ENCODE assay signal across 14 mouse cellular contexts in the genomic region with DNA sequence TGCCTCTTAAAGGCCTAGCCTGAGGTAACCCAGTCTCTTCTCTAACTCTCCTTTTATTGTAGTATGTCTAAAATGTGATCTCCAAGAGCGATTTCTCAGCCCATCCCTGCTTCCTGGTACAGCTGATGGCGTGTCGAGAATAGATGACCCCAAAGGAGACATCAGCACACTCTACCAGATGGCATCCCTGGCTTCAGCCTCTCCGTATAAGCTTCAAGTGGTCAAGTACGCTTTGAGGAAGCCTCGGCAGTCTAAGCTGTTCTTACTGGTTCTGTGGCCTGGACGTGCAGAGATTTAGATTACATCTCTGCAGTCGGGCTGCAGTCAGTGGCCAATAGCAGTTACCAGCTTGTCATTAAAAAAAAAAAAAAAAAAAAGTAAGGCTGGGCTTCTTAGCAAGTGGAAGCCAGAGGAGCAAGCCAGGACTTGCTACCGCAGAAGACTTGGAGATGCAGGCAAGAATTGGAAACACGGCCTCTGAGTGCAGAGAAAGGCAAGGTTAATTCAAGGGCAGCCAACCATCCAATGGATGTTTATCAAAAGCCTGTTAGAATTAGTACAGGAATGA. TPM values are rescaled to one million over a fixed set of nuclear protein-coding genes. Genes with fewer than 3 reads are reported as not detected.
A peak's percentile ranks its signal among the peaks of the same experiment; 100 is the strongest.
DNase-seq lines count a peak whose midpoint lies in the region; ATAC-seq and TF ChIP-seq lines count a peak whose summit lies in the region.
"Had no signal": no experiment of that assay in that cellular context is flagged by ENCODE, and none has a peak within 500 bp of the region (broad histone marks: within the 10 kb centered on the region; RNA-seq: fewer than 3 reads in every experiment).

No protein-coding gene starts in this region.

- 81% methylated on average over 10 of the region's 10 CpGs for WGBS in heart, embryonic 11.5 days (ENCODE audit: insufficient replicate concordance)
- 75% methylated on average over 10 of the region's 10 CpGs for WGBS in spleen, adult 2 months
- WGBS in liver, embryonic 14.5 days (ENCODE audit: insufficient replicate concordance) = 56% methylated on average over 10 of the region's 10 CpGs
- 84% methylated on average over 10 of the region's 10 CpGs for WGBS in forebrain, embryonic 13.5 days
- 84% methylated on average over 10 of the region's 10 CpGs for WGBS in midbrain, embryonic 14.5 days
- WGBS in forebrain, embryonic 11.5 days = 86% methylated on average over 10 of the region's 10 CpGs

- TF ChIP-seq CTCF in spleen, adult 2 months (IDR thresholded peaks at IDR 0.05; ENCODE audit: extremely low read depth, insufficient read depth, insufficient read length, insufficient replicate concordance) = no peak
- no peak for TF ChIP-seq CTCF in liver, embryonic 14.5 days (IDR thresholded peaks at IDR 0.05; ENCODE audit: low read depth)

- intact Hi-C loops in heart, postnatal 25 days (cut with DNase I) = no loop called here

- no peaks in the 10 kb centered on the region for H3K27me3 ChIP-seq in heart, embryonic 11.5 days (ENCODE audit: control insufficient read depth, insufficient read depth, low read length)
- H3K27me3 ChIP-seq in spleen, adult 2 months (ENCODE audit: control insufficient read depth, insufficient read depth, low read length) = no peaks in the 10 kb centered on the region
- no peaks in the 10 kb centered on the region for H3K27me3 ChIP-seq in liver, embryonic 14.5 days (ENCODE audit: control insufficient read depth, insufficient read depth, low read length)
- no peaks in the 10 kb centered on the region; the same call in 1 of the 2 replicates for H3K27me3 ChIP-seq in forebrain, embryonic 13.5 days
- H3K27me3 ChIP-seq in midbrain, embryonic 14.5 days (ENCODE audit: control insufficient read depth, insufficient read depth, low read length) = no peaks in the 10 kb centered on the region
- H3K27me3 ChIP-seq in forebrain, embryonic 11.5 days (ENCODE audit: control insufficient read depth, insufficient read depth, low read length) = no peaks in the 10 kb centered on the region
- H3K27me3 ChIP-seq: embryonic facial prominence, embryonic 12.5 days had no signal

- no peak for TF ChIP-seq EP300 in liver, embryonic 14.5 days (IDR thresholded peaks at IDR 0.05; ENCODE audit: low read depth)

- H3K9me3 ChIP-seq in heart, embryonic 11.5 days (replicated peaks; ENCODE audit: control insufficient read depth, low read length) = no peaks in the 10 kb centered on the region
- no peaks in the 10 kb centered on the region for H3K9me3 ChIP-seq in liver, embryonic 14.5 days (ENCODE audit: control insufficient read depth, low read length)
- no peaks in the 10 kb centered on the region for H3K9me3 ChIP-seq in forebrain, embryonic 13.5 days (replicated peaks)
- H3K9me3 ChIP-seq in midbrain, embryonic 14.5 days (ENCODE audit: control insufficient read depth, low read length) = no peaks in the 10 kb centered on the region
- no peaks in the 10 kb centered on the region for H3K9me3 ChIP-seq in forebrain, embryonic 11.5 days (ENCODE audit: control insufficient read depth, low read length)
- H3K9me3 ChIP-seq: embryonic facial prominence, embryonic 12.5 days had no signal

- H3K27ac ChIP-seq in heart, embryonic 11.5 days (ENCODE audit: low read depth, low read length) = peak overlapping the region; percentile 41; the same call in 1 of the 2 replicates
- H3K27ac ChIP-seq in spleen, adult 2 months (ENCODE audit: insufficient read depth, low read length) = peak overlapping the region; percentile 66; the same call in 1 of the 2 replicates
- peak overlapping the region; percentile 30; the same call in 1 of the 2 replicates for H3K27ac ChIP-seq in liver, embryonic 14.5 days
- no peak overlapping the region for H3K27ac ChIP-seq in forebrain, embryonic 13.5 days
- H3K27ac ChIP-seq in midbrain, embryonic 14.5 days (replicated peaks; ENCODE audit: low read depth, low read length) = no peak overlapping the region
- H3K27ac ChIP-seq in forebrain, embryonic 11.5 days (ENCODE audit: low read depth, low read length) = no peak overlapping the region
- H3K27ac ChIP-seq: embryonic facial prominence, embryonic 12.5 days; hindbrain, embryonic 14.5 days had no signal

- TF ChIP-seq POLR2A in spleen, adult 2 months (IDR thresholded peaks at IDR 0.05; ENCODE audit: low read depth, low read length) = no peak

- no peak for DNase-seq in heart, postnatal 25 days (ENCODE audit: low spot score)
- no peak for DNase-seq in spleen, adult 2 months (ENCODE audit: low read depth in 1 of 2, low spot score in 2 of 2)
- DNase-seq in spleen, postnatal 14 days (ENCODE audit: low spot score in 2 of 2) = no peak
- no peak for DNase-seq in liver, embryonic 14.5 days (ENCODE audit: low read depth in 3 of 3, low spot score in 3 of 3)
- DNase-seq in midbrain, embryonic 14.5 days = no peak
- no peak for DNase-seq in forebrain, embryonic 11.5 days (ENCODE audit: low spot score)
- DNase-seq: cerebellum, adult 9-11 months; gastrocnemius, postnatal 36 days had no signal

- no peak overlapping the region for H3K4me3 ChIP-seq in heart, embryonic 11.5 days (ENCODE audit: low read depth, low read length)
- no peak overlapping the region for H3K4me3 ChIP-seq in spleen, adult 2 months (ENCODE audit: extremely low read depth, insufficient read depth, insufficient read length)
- H3K4me3 ChIP-seq in liver, embryonic 14.5 days (ENCODE audit: insufficient read depth in 1 of 2, low read depth in 2 of 2, low read length in 2 of 2) = no peak overlapping the region
- H3K4me3 ChIP-seq in forebrain, embryonic 13.5 days = no peak overlapping the region
- no peak overlapping the region for H3K4me3 ChIP-seq in midbrain, embryonic 14.5 days (replicated peaks; ENCODE audit: low read depth, low read length)
- H3K4me3 ChIP-seq in forebrain, embryonic 11.5 days (ENCODE audit: low read depth, low read length) = no peak overlapping the region
- H3K4me3 ChIP-seq: embryonic facial prominence, embryonic 12.5 days had no signal

- H3K9ac ChIP-seq in heart, embryonic 11.5 days (ENCODE audit: low read depth, low read length) = no peak overlapping the region
- no peak overlapping the region; the same call in 1 of the 2 replicates for H3K9ac ChIP-seq in liver, embryonic 14.5 days (replicated peaks)
- H3K9ac ChIP-seq in forebrain, embryonic 13.5 days = no peak overlapping the region
- H3K9ac ChIP-seq in midbrain, embryonic 14.5 days (replicated peaks; ENCODE audit: low read length) = no peak overlapping the region
- H3K9ac ChIP-seq in forebrain, embryonic 11.5 days (ENCODE audit: low read length) = no peak overlapping the region
- H3K9ac ChIP-seq: embryonic facial prominence, embryonic 12.5 days; hindbrain, embryonic 14.5 days had no signal

- no peak overlapping the region for H3K4me2 ChIP-seq in heart, embryonic 11.5 days
- H3K4me2 ChIP-seq in liver, embryonic 14.5 days (ENCODE audit: low read depth) = no peak overlapping the region
- no peak overlapping the region for H3K4me2 ChIP-seq in forebrain, embryonic 13.5 days
- H3K4me2 ChIP-seq in midbrain, embryonic 14.5 days (ENCODE audit: low read length) = no peak overlapping the region
- no peak overlapping the region for H3K4me2 ChIP-seq in forebrain, embryonic 11.5 days (ENCODE audit: low read depth, low read length, severe bottlenecking)
- H3K4me2 ChIP-seq: embryonic facial prominence, embryonic 12.5 days; hindbrain, embryonic 14.5 days; midbrain, embryonic 11.5 days had no signal

- H3K4me1 ChIP-seq in heart, embryonic 11.5 days (ENCODE audit: control insufficient read depth, insufficient read depth, low read length) = peaks cover 14% of the 10 kb centered on the region
- H3K4me1 ChIP-seq in spleen, adult 2 months (ENCODE audit: control insufficient read depth, insufficient read depth, insufficient read length) = peaks cover 26% of the 10 kb centered on the region
- peaks cover 29 to 42% of the 10 kb centered on the region in 2 experiments for H3K4me1 ChIP-seq in liver, embryonic 14.5 days (replicated peaks; ENCODE audit: control insufficient read depth in 2 of 2, insufficient read depth in 2 of 2, low read length in 1 of 2)
- no peaks in the 10 kb centered on the region for H3K4me1 ChIP-seq in forebrain, embryonic 13.5 days
- no peaks in the 10 kb centered on the region for H3K4me1 ChIP-seq in midbrain, embryonic 14.5 days (ENCODE audit: control insufficient read depth, insufficient read depth, low read length)
- no peaks in the 10 kb centered on the region for H3K4me1 ChIP-seq in forebrain, embryonic 11.5 days (replicated peaks; ENCODE audit: control insufficient read depth, insufficient read depth, low read length)

- ATAC-seq in heart, embryonic 11.5 days (replicated peaks; ENCODE audit: insufficient number of reproducible peaks, low FRiP score, low TSS enrichment) = no peak
- ATAC-seq in liver, embryonic 14.5 days (ENCODE audit: insufficient read depth) = no peak
- ATAC-seq in forebrain, embryonic 13.5 days = no peak
- no peak for ATAC-seq in midbrain, embryonic 14.5 days (ENCODE audit: low FRiP score, low TSS enrichment)
- no peak for ATAC-seq in forebrain, embryonic 11.5 days (replicated peaks; ENCODE audit: low FRiP score)
- ATAC-seq: forebrain, embryonic 14.5 days had no signal

- H3K36me3 ChIP-seq in heart, embryonic 11.5 days (ENCODE audit: control insufficient read depth, insufficient read depth, low read length) = no peaks in the 10 kb centered on the region
- no peaks in the 10 kb centered on the region for H3K36me3 ChIP-seq in spleen, adult 2 months (ENCODE audit: control insufficient read depth, insufficient read depth, low read length)
- no peaks in the 10 kb centered on the region for H3K36me3 ChIP-seq in liver, embryonic 14.5 days (replicated peaks; ENCODE audit: control insufficient read depth, insufficient read depth, low read depth)
- no peaks in the 10 kb centered on the region for H3K36me3 ChIP-seq in forebrain, embryonic 13.5 days (ENCODE audit: poor library complexity, severe bottlenecking)
- H3K36me3 ChIP-seq in midbrain, embryonic 14.5 days (ENCODE audit: control insufficient read depth, insufficient read depth, low read length) = no peaks in the 10 kb centered on the region
- no peaks in the 10 kb centered on the region for H3K36me3 ChIP-seq in forebrain, embryonic 11.5 days (ENCODE audit: control insufficient read depth, insufficient read depth, low read length)
- H3K36me3 ChIP-seq: embryonic facial prominence, embryonic 12.5 days had no signal

RNA-seq across cellular contexts. Expression of a gene that starts 27.7 kb away (rescaled TPM):
- 6.3 and 6.8 TPM in 2 replicates for polyA plus RNA-seq in heart, embryonic 11.5 days (2014; fragmentation: Nextera tagmentation; extraction: Ambion mirVana)
- 1 to 10 TPM; 2.9 to 3.2 TPM for total RNA-seq in heart, postnatal 25 days (2021)
- 22.6 and 23.8 TPM in 2 replicates for polyA plus RNA-seq in spleen, adult 2 months (2012; rRNA removed)
- 13.9 and 14.9 TPM in 2 replicates for polyA plus RNA-seq in liver, embryonic 14.5 days (2012; rRNA removed)
- 12.7 and 15.7 TPM in 2 replicates for polyA plus RNA-seq in liver, embryonic 14.5 days (2014; fragmentation: Nextera tagmentation; extraction: Ambion mirVana)
- 2.8 and 3.8 TPM in 2 replicates for polyA plus RNA-seq in forebrain, embryonic 13.5 days (2015; fragmentation: Nextera tagmentation; extraction: Ambion mirVana)
- 1.7 TPM in 2 replicates for polyA plus RNA-seq in midbrain, embryonic 14.5 days (2014; fragmentation: Nextera tagmentation; extraction: Ambion mirVana)
- 4.8 and 5.6 TPM in 2 replicates for polyA plus RNA-seq in forebrain, embryonic 11.5 days (2014; fragmentation: Nextera tagmentation; extraction: Ambion mirVana)

RNA-seq across cellular contexts. Expression of a gene that starts 28.4 kb away (rescaled TPM):
- 4.5 and 5.7 TPM in 2 replicates for polyA plus RNA-seq in heart, embryonic 11.5 days (2014; fragmentation: Nextera tagmentation; extraction: Ambion mirVana)
- total RNA-seq in heart, postnatal 25 days (2021) = 1 to 10 TPM; 2.0 to 4.2 TPM
- 3.1 and 3.5 TPM in 2 replicates for polyA plus RNA-seq in spleen, adult 2 months (2012; rRNA removed)
- 0.92 and 1.6 TPM in 2 replicates for polyA plus RNA-seq in liver, embryonic 14.5 days (2012; rRNA removed)
- 1.1 TPM in 2 replicates for polyA plus RNA-seq in liver, embryonic 14.5 days (2014; fragmentation: Nextera tagmentation; extraction: Ambion mirVana)
- 5.4 and 6.2 TPM in 2 replicates for polyA plus RNA-seq in forebrain, embryonic 13.5 days (2015; fragmentation: Nextera tagmentation; extraction: Ambion mirVana)
- 3.1 and 5.5 TPM in 2 replicates for polyA plus RNA-seq in midbrain, embryonic 14.5 days (2014; fragmentation: Nextera tagmentation; extraction: Ambion mirVana)
- 9.2 and 9.9 TPM in 2 replicates for polyA plus RNA-seq in forebrain, embryonic 11.5 days (2014; fragmentation: Nextera tagmentation; extraction: Ambion mirVana)

RNA-seq across cellular contexts. Expression of a gene that starts 48.8 kb away (rescaled TPM):
- polyA plus RNA-seq in heart, embryonic 11.5 days (2014; fragmentation: Nextera tagmentation; extraction: Ambion mirVana) = 99.8 and 109 TPM in 2 replicates
- total RNA-seq in heart, postnatal 25 days (2021) = 10 to 100 TPM; 65.5 to 73.0 TPM
- 582 and 730 TPM in 2 replicates for polyA plus RNA-seq in spleen, adult 2 months (2012; rRNA removed)
- polyA plus RNA-seq in liver, embryonic 14.5 days (2012; rRNA removed) = 172 and 269 TPM in 2 replicates
- polyA plus RNA-seq in liver, embryonic 14.5 days (2014; fragmentation: Nextera tagmentation; extraction: Ambion mirVana) = 128 and 136 TPM in 2 replicates
- polyA plus RNA-seq in forebrain, embryonic 13.5 days (2015; fragmentation: Nextera tagmentation; extraction: Ambion mirVana) = 144 and 154 TPM in 2 replicates
- 111 and 145 TPM in 2 replicates for polyA plus RNA-seq in midbrain, embryonic 14.5 days (2014; fragmentation: Nextera tagmentation; extraction: Ambion mirVana)
- polyA plus RNA-seq in forebrain, embryonic 11.5 days (2014; fragmentation: Nextera tagmentation; extraction: Ambion mirVana) = 124 and 125 TPM in 2 replicates

RNA-seq across cellular contexts. Expression of a gene that starts 49.5 kb away (rescaled TPM):
- 41.8 and 43.3 TPM in 2 replicates for polyA plus RNA-seq in heart, embryonic 11.5 days (2014; fragmentation: Nextera tagmentation; extraction: Ambion mirVana)
- total RNA-seq in heart, postnatal 25 days (2021) = 10 to 100 TPM; 31.8 to 33.9 TPM
- 59.1 and 69.0 TPM in 2 replicates for polyA plus RNA-seq in spleen, adult 2 months (2012; rRNA removed)
- 75.7 and 80.9 TPM in 2 replicates for polyA plus RNA-seq in liver, embryonic 14.5 days (2012; rRNA removed)
- polyA plus RNA-seq in liver, embryonic 14.5 days (2014; fragmentation: Nextera tagmentation; extraction: Ambion mirVana) = 54.3 and 54.9 TPM in 2 replicates
- polyA plus RNA-seq in forebrain, embryonic 13.5 days (2015; fragmentation: Nextera tagmentation; extraction: Ambion mirVana) = 60.6 and 65.8 TPM in 2 replicates
- polyA plus RNA-seq in midbrain, embryonic 14.5 days (2014; fragmentation: Nextera tagmentation; extraction: Ambion mirVana) = 38.5 and 53.1 TPM in 2 replicates
- 30.1 and 32.5 TPM in 2 replicates for polyA plus RNA-seq in forebrain, embryonic 11.5 days (2014; fragmentation: Nextera tagmentation; extraction: Ambion mirVana)

RNA-seq across cellular contexts. Expression of a gene that starts 52.1 kb away (rescaled TPM):
- polyA plus RNA-seq in heart, embryonic 11.5 days (2014; fragmentation: Nextera tagmentation; extraction: Ambion mirVana) = 0.24 and 0.30 TPM in 2 replicates
- total RNA-seq in heart, postnatal 25 days (2021) = under 1 TPM; 0.36 to 0.52 TPM
- polyA plus RNA-seq in spleen, adult 2 months (2012; rRNA removed) = 2.7 and 2.8 TPM in 2 replicates
- 7.7 and 7.8 TPM in 2 replicates for polyA plus RNA-seq in liver, embryonic 14.5 days (2012; rRNA removed)
- 2.9 and 3.1 TPM in 2 replicates for polyA plus RNA-seq in liver, embryonic 14.5 days (2014; fragmentation: Nextera tagmentation; extraction: Ambion mirVana)
- polyA plus RNA-seq in forebrain, embryonic 13.5 days (2015; fragmentation: Nextera tagmentation; extraction: Ambion mirVana) = 0.53 and 0.59 TPM in 2 replicates
- polyA plus RNA-seq in midbrain, embryonic 14.5 days (2014; fragmentation: Nextera tagmentation; extraction: Ambion mirVana) = 0.53 and 0.68 TPM in 2 replicates
- 0.85 and 1.3 TPM in 2 replicates for polyA plus RNA-seq in forebrain, embryonic 11.5 days (2014; fragmentation: Nextera tagmentation; extraction: Ambion mirVana)

Comparison
In these comparisons a context has a peak if more than half of its experiments do, and no peak if none do; other contexts are left out.
1. H3K27ac ChIP-seq: peak in heart, embryonic 11.5 days (single experiment), spleen, adult 2 months (single experiment) and liver, embryonic 14.5 days (single experiment); none in forebrain, embryonic 13.5 days (single experiment), midbrain, embryonic 14.5 days (single experiment) and forebrain, embryonic 11.5 days (single experiment).